Mouse (Mus musculus): ENCODE results near the gene Gm3409. TPM values are rescaled to one million over a fixed set of nuclear protein-coding genes. Genes with fewer than 3 reads are reported as not detected.
"Not testable (repeated sequence)": the region's sequence is repeated elsewhere in the genome, so short reads cannot be mapped to it uniquely, and the experiment has no call there.

Gm3409 gene
- polyA plus RNA-seq, 1 experiment from 2014 or later = not detected

DNA sequence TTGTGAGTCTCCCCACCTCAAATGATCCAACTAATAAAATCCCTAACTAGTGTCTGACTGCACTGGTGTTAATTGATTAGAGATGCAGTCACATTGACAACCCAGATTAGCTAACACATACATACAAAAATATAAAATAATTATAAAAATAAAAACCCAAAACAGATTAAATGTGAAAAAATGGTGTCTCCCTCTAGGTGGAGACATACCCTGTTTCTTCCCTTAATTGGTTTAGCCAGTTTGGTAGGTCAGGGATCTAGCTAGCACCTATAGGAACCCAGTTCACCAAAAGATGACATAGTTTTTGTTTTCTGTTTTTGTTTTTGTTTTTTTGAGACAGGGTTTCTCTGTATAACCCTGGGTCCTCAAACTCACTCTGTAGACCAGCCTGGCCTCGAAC lies 26.8 kb downstream of the Gm3409 start:
- no peak for DNase-seq (ENCODE audit: low spot score)
- TF ChIP-seq EP300 (IDR thresholded peaks at IDR 0.05) = no peak
- TF ChIP-seq CTCF (IDR thresholded peaks at IDR 0.05) = no peak
- WGBS = 76% methylated on average over 1 of the region's 1 CpGs
- no peaks in the 10 kb centered on the region for H3K36me3 ChIP-seq (ENCODE audit: insufficient read depth, low read length)
- H3K9ac ChIP-seq (replicated peaks; ENCODE audit: low read depth) = no peak overlapping the region
- H3K4me1 ChIP-seq (ENCODE audit: insufficient read depth, low read depth, low read length) = no peaks in the 10 kb centered on the region
- H3K4me2 ChIP-seq (replicated peaks; ENCODE audit: low read depth, low read length) = no peak overlapping the region
- no peak for ATAC-seq
- H3K27ac ChIP-seq (ENCODE audit: low read length) = no peak overlapping the region
- H3K27me3 ChIP-seq (replicated peaks; ENCODE audit: insufficient read depth, low read length) = no peaks in the 10 kb centered on the region
- H3K4me3 ChIP-seq (ENCODE audit: low read depth, low read length) = no peak overlapping the region
- H3K9me3 ChIP-seq (ENCODE audit: low read length) = no peaks in the 10 kb centered on the region

DNA sequence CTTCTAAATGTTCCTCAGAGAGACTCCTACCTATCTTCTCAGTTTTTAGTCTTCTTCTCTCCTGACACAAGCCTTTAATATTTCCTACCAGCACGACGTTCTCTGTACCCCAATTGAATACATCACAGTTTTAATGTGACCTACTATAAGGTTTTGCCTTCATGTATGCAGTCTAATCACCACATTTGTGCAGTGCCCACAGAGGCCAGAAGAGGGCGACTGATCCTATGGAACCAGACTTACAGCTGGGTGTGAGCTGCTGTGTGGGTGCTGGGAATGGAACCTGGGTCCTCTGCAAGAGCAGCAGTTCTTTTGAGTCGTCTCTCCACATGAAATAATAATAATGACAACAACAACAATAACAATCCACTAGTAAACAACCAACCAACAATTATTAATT lies 29.6 kb downstream of the Gm3409 start:
- Histone ChIP-seq H3K4me2 (replicated peaks; ENCODE audit: low read depth, low read length) (no peak overlapping the region), H3K36me3 (ENCODE audit: insufficient read depth, low read length) (no peaks in the 10 kb centered on the region), H3K4me1 (ENCODE audit: insufficient read depth, low read depth, low read length) (no peaks in the 10 kb centered on the region), H3K27ac (ENCODE audit: low read length) (no peak overlapping the region), H3K4me3 (ENCODE audit: low read depth, low read length) (no peak overlapping the region), H3K27me3 (replicated peaks; ENCODE audit: insufficient read depth, low read length) (no peaks in the 10 kb centered on the region), H3K9ac (replicated peaks; ENCODE audit: low read depth) (no peak overlapping the region), H3K9me3 (ENCODE audit: low read length) (no peaks in the 10 kb centered on the region)
- no peak for DNase-seq (ENCODE audit: low spot score)
- TF ChIP-seq EP300 (IDR thresholded peaks at IDR 0.05) (no peak), CTCF (IDR thresholded peaks at IDR 0.05) (peak; percentile 30)
- ATAC-seq = no peak
- 59% methylated on average over 4 of the region's 4 CpGs for WGBS

DNA sequence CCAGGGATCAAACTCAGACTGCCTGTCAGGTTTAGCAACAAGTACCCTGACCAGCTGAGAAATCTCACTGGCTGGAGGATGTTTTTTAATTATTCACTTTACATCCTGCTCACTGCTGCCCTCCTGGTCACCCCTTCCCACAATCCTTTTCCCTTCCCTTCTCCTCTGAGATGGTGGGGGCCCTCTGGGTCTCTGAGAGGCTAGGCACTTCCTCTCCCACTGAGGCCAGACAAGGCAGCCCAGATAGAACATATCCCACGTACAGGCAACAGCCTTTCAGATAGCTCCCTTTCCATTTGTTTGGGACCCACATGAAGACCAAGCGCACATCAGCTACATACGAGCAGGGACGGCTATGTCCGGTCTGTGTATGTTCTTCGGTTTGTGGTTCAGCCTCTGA lies 32.7 kb downstream of the Gm3409 start:
- not testable (repeated sequence) for H3K4me1 ChIP-seq (ENCODE audit: insufficient read depth, low read depth, low read length); H3K27ac ChIP-seq (ENCODE audit: low read length); H3K4me2 ChIP-seq (replicated peaks; ENCODE audit: low read depth, low read length); H3K9ac ChIP-seq (replicated peaks; ENCODE audit: low read depth); ATAC-seq; H3K4me3 ChIP-seq (ENCODE audit: low read depth, low read length); H3K9me3 ChIP-seq (ENCODE audit: low read length); H3K27me3 ChIP-seq (replicated peaks; ENCODE audit: insufficient read depth, low read length); H3K36me3 ChIP-seq (ENCODE audit: insufficient read depth, low read length); DNase-seq (ENCODE audit: low spot score)
- WGBS = 67% methylated on average over 6 of the region's 6 CpGs

DNA sequence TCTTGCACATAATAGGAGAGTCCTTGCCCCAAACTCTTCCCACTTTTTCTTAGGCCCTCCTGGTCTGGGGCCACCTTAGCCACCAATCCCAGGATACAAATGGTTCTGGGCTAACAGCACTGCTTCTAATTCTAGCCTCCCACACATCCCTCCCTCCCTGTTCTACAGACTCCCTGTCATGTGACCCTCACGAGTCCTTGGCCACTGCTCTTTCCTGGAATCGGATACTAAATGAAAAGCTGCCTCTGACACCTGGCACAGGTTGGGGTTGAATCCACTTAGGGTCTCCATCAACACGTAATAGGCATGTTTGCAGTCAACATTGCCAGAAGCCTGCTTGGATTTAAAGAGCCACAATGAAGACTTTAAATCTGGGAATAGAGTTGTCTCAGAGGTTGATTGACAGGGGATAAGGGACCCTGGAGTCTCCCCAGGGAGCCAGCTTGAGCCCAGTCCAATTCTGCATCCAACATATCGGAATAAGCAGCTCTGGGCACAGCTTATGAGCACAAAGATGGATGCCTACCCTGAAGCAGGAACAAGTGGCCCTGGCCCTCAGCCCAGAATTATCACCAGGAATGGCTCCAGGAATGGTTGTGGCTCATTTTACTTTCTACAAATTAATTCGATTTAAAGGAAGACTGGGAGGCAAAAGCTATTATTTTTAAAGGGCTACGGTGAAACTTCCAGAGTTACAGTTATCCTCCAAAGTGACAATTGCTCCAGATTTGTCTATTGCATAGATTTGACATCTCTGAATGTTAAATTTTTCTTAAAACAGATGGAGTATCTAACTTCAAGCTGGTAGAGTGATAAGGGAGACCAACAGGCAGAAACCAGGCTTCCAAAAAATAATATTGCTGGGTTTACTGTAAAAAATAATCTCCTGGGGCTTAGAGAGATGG lies 34.6 kb downstream of the Gm3409 start:
- not testable (repeated sequence) for H3K27ac ChIP-seq (ENCODE audit: low read length); H3K4me1 ChIP-seq (ENCODE audit: insufficient read depth, low read depth, low read length); H3K4me2 ChIP-seq (replicated peaks; ENCODE audit: low read depth, low read length); H3K4me3 ChIP-seq (ENCODE audit: low read depth, low read length); H3K9me3 ChIP-seq (ENCODE audit: low read length); ATAC-seq; DNase-seq (ENCODE audit: low spot score); H3K27me3 ChIP-seq (replicated peaks; ENCODE audit: insufficient read depth, low read length); H3K9ac ChIP-seq (replicated peaks; ENCODE audit: low read depth); H3K36me3 ChIP-seq (ENCODE audit: insufficient read depth, low read length)
- WGBS = 56% methylated on average over 6 of the region's 6 CpGs

DNA sequence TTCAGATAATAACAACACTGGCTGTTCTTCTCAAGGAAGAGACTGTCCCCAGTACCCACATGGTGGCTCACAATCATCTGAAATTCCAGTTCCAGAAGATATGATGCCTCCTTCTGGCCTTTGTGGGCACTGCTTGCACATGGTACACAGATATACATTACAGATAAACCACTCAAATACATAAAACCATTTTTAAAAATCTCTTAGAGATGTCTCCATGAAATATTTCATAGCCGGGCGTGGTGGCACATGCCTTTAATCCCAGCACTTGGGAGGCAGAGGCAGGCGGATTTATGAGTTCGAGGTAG lies 35.2 kb downstream of the Gm3409 start:
- H3K36me3 ChIP-seq (ENCODE audit: insufficient read depth, low read length); H3K9me3 ChIP-seq (ENCODE audit: low read length); H3K4me1 ChIP-seq (ENCODE audit: insufficient read depth, low read depth, low read length); DNase-seq (ENCODE audit: low spot score); ATAC-seq; H3K4me3 ChIP-seq (ENCODE audit: low read depth, low read length); H3K27ac ChIP-seq (ENCODE audit: low read length); H3K4me2 ChIP-seq (replicated peaks; ENCODE audit: low read depth, low read length); H3K27me3 ChIP-seq (replicated peaks; ENCODE audit: insufficient read depth, low read length); H3K9ac ChIP-seq (replicated peaks; ENCODE audit: low read depth): not testable (repeated sequence)
- 87% methylated on average over 4 of the region's 4 CpGs for WGBS

DNA sequence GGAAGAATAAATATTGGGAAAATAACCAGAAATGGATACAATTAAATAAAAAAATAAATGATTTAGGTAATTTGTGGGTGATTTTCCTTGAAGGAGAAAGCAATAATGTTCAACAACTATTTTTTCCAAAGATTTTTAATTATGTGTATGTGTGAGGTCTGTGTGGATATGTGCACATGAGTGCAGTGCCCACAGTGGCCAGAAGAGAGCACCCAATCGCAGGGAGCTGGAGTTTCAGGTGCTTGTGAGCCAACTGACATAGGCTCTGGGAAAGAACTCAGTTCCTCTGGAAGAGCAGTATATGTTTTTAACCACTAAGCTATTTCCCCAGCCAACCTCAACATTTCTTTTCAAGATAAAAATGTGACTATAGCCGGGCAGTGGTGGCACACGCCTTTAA lies 39.2 kb downstream of the Gm3409 start:
- ATAC-seq = no peak
- WGBS = 82% methylated on average over 3 of the region's 3 CpGs
- Histone ChIP-seq H3K4me2 (replicated peaks; ENCODE audit: low read depth, low read length) (no peak overlapping the region), H3K27me3 (replicated peaks; ENCODE audit: insufficient read depth, low read length) (no peaks in the 10 kb centered on the region), H3K4me1 (ENCODE audit: insufficient read depth, low read depth, low read length) (no peaks in the 10 kb centered on the region), H3K36me3 (ENCODE audit: insufficient read depth, low read length) (no peaks in the 10 kb centered on the region), H3K4me3 (ENCODE audit: low read depth, low read length) (no peak overlapping the region), H3K9me3 (ENCODE audit: low read length) (no peaks in the 10 kb centered on the region), H3K9ac (replicated peaks; ENCODE audit: low read depth) (no peak overlapping the region), H3K27ac (ENCODE audit: low read length) (no peak overlapping the region)
- DNase-seq (ENCODE audit: low spot score) = no peak
- TF ChIP-seq CTCF (IDR thresholded peaks at IDR 0.05) (no peak), EP300 (IDR thresholded peaks at IDR 0.05) (no peak)

DNA sequence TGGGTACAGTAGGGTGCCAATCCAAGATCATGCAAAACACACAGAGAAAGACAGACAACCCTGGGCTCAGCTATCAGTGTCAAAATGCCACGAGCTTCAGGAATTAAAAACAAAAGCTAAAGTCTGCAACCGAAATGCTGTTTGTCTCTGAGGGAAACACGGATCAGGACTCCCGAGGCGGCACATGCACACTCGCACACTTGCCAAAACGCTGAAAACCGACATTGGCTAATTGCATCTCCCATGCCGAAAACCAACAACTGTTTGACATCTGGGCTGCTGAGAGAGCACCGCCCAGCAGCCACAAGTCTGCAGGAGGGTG lies 46.7 kb downstream of the Gm3409 start:
- Histone ChIP-seq H3K4me1 (ENCODE audit: insufficient read depth, low read depth, low read length) (no peaks in the 10 kb centered on the region), H3K36me3 (ENCODE audit: insufficient read depth, low read length) (no peaks in the 10 kb centered on the region), H3K4me2 (replicated peaks; ENCODE audit: low read depth, low read length) (no peak overlapping the region; the same call in 1 of the 2 replicates), H3K27ac (ENCODE audit: low read length) (no peak overlapping the region), H3K4me3 (ENCODE audit: low read depth, low read length) (no peak overlapping the region), H3K9me3 (ENCODE audit: low read length) (no peaks in the 10 kb centered on the region), H3K27me3 (replicated peaks; ENCODE audit: insufficient read depth, low read length) (peaks cover 21% of the 10 kb centered on the region), H3K9ac (replicated peaks; ENCODE audit: low read depth) (no peak overlapping the region)
- 9% methylated on average over 10 of the region's 10 CpGs for WGBS
- DNase-seq (ENCODE audit: low spot score) = no peak
- TF ChIP-seq EP300 (IDR thresholded peaks at IDR 0.05) (no peak), CTCF (IDR thresholded peaks at IDR 0.05) (no peak)
- ATAC-seq = no peak
